Mouse (Mus musculus) limb, embryonic 10.5 days (tissue): ENCODE results near the gene Morf4l2. TPM values are rescaled to one million over a fixed set of nuclear protein-coding genes. Genes with fewer than 3 reads are reported as not detected.

Experiments used
- polyA plus RNA-seq: library from polyadenylated mRNA; unstranded; fragments of >200 nt; fragmentation: Nextera tagmentation; extraction: Ambion mirVana; gene quantifications from 2 replicates; pipeline ENCODE4 v1.2.1, GENCODE M21; 2016

Morf4l2 gene
- polyA plus RNA-seq, 1 experiment from 2014 or later = 564 TPM

Other genes starting within 250 kb of the Morf4l2 start
- gene Kir3dl1, start 225.7 kb downstream of the Morf4l2 start, polyA plus RNA-seq = not detected in 2 replicates
- gene Kir3dl2, start 199.6 kb downstream of the Morf4l2 start, polyA plus RNA-seq = not detected in 2 replicates
- gene Tceal3, start 152.8 kb downstream of the Morf4l2 start, polyA plus RNA-seq = 2.7 and 4.8 TPM in 2 replicates
- 5.1 and 6.0 TPM in 2 replicates for gene Tceal1, start 35.7 kb downstream of the Morf4l2 start, polyA plus RNA-seq
- 0.13 TPM in 2 replicates for gene Glra4, start 36.5 kb upstream of the Morf4l2 start, polyA plus RNA-seq
- 2.6 and 3.8 TPM in 2 replicates for gene Plp1, start 79.0 kb upstream of the Morf4l2 start, polyA plus RNA-seq
- gene Rab9b, start 125.1 kb upstream of the Morf4l2 start, polyA plus RNA-seq = 0.09 and 0.14 TPM in 2 replicates
- gene H2bfm, start 183.6 kb upstream of the Morf4l2 start, polyA plus RNA-seq = not detected in 2 replicates
- 25.1 and 49.5 TPM in 2 replicates for gene Tmsb15b2, start 231.8 kb upstream of the Morf4l2 start, polyA plus RNA-seq
- gene Tmsb15l, start 233.2 kb upstream of the Morf4l2 start, polyA plus RNA-seq = 3.3 and 5.0 TPM in 2 replicates
- gene Tmsb15b1, start 233.2 kb upstream of the Morf4l2 start, polyA plus RNA-seq = 13.5 and 19.8 TPM in 2 replicates
- 15.8 and 32.4 TPM in 2 replicates for gene Zcchc18, start 249.5 kb upstream of the Morf4l2 start, polyA plus RNA-seq